Mouse (Mus musculus): ENCODE measurements around the gene Aig1.

Aig1 gene

GRCm38 (mm10) chr10:13705771-13706170 is 163.0 kb downstream of the Aig1 start:
- no peak for DNase-seq (ENCODE audit: low spot score in 2 of 2)

GRCm38 (mm10) chr10:13702688-13703087 is 166.1 kb downstream of the Aig1 start:
- no peak for DNase-seq (ENCODE audit: low spot score in 2 of 2)

DNA sequence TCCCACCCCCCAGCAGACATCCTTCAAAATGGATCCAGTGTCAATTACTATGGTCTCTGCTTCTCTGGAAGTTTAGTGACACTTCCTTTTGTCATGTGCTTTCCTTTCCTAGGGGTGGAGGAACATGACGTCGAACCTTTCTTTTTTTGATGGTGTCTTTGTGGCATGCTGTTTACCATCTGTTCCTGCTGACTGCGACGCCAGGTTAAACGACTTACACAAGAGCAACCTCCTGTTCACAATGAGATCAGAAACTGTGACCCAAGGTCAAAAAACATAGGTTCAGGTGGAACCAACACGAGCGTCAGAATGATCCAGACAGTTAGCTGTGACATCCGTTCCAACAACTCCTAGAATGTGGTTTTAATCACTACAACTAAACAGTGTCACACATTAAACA is 166.7 kb downstream of the Aig1 start:
- no peak for DNase-seq (ENCODE audit: low spot score in 2 of 2)

DNA sequence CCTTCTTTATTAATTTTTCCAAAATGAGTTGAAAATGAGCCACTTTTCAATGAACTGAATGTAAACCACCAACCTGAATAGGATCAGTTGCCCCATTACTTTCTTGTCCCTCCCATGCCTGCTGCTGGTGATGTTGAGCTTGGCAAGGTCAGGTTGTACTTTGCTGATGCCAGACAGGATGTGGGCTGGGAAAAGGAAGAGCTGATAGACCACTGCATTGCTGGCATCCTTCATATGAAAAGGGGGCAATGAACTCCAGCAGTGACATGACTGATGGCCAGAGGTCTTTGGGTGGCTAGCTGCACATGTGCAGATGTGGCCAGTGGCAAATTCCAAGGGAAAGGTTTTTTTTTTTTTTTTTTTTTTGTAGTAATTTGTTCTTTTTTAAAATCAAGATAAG is 172.5 kb downstream of the Aig1 start:
- no peak for DNase-seq (ENCODE audit: low spot score in 2 of 2)

DNA sequence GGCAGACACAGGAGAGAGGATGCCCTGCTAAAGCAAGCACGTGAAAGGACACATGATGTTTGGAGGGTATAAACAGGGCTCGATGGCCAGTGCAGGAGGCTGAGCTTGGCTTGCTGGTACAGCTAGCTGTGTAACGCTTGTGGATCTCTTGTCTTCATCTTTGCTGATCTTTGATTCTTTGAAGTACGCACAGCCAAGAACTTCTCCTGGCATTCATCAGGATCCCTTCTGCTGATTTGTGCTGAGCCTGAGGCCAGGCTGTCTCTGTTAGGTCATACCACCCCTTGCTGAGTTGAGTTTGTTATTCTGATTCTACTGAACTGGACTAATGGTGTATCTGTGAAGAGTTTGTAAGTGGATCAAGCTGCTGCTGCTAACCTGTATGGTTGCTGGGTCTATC is 175.5 kb downstream of the Aig1 start:
- DNase-seq (ENCODE audit: low spot score in 2 of 2): no peak

- no peak for DNase-seq (ENCODE audit: low spot score in 2 of 2)
These were observed 178.0 kb downstream of the Aig1 start for GRCm38 (mm10) chr10:13690773-13691172.

- no peak for DNase-seq (ENCODE audit: low spot score in 2 of 2)
These were observed 178.8 kb downstream of the Aig1 start for GRCm38 (mm10) chr10:13689841-13690590.

DNA sequence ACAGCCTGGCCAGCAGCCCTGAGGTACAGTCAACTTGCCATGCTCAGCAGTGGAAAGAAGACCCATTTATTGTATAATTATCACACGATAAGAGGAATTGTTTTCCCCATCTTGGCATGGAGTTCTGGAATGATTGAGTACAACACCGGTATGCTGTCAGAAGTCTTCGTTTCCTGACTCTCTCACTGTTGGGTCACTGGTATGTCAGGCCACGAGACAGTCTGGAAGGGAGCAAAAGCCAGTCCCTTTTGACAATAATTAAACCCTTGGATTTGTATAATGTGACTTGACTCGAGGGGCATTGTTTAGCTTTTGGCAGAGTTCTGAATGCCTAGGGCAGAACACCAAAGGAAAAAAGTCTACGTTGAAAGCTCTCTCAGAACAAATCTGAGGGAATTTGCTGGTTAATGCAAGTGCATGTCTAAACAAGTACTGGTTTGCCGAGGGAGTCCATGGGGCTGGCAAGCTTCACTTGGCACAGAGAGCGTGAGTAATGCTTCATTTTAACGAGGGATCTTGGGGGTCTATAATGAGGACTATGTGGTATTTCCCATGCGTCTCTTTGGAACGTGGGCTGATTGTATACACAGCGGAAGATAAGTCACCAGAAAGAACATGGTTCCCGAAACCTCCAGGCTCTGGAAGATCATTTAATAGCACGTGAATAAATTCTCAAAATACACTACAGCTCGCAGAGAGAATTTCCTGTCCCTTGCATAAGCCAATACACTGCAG is 180.2 kb downstream of the Aig1 start:
- peak in 1 of 2 experiments; percentile 10 for DNase-seq (ENCODE audit: low spot score in 2 of 2)

DNA sequence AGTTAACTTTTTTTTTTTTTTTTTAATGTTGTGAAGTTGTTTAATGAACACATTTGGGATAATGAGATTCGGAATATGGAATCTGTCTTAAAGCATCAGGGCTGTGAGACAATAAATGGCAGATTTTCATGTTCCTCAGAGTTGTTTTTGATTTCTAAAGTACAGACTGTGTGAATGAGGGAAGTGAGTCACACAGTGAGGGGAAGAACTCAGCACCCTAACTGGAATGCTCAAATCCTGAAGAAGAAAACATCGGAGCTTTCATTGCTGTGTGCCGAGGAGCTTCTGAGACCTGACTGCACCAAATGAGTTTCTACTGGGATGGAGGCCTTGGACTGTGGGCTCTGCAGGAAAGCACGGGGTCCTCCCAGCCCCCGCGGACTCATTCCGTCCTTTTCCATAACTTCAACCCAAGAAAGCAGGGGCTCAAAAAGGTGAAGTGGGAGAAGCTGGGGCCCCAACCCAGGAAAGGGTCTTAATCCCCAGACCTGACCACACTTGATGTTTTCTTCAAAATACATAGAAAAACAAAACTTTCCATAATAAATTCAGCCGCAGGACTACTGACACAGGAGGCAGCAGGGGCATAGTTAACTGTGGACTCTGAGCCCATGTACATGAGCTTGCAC is 181.5 kb downstream of the Aig1 start:
- no peak for DNase-seq (ENCODE audit: low spot score in 2 of 2)

DNA sequence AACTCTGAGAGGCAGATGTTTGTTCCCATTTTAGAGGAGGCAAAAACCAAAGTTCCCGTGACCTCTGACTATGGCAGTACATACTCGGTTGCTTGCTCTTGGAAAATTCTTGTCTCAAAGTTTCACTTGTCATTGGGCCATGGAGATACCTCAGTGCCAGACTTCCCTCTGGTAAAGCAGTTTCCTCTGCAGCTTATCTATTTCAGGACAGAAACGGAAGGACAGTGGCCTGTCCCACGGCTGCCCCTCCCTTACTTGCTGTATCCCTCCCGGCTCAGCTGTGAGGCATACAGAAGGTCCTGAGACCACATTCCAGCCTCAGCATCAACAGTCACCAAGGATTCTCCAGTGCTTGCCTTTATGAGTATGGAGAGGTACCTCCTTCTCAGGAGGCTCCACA is 182.7 kb downstream of the Aig1 start:
- DNase-seq (ENCODE audit: low spot score in 2 of 2): no peak

- DNase-seq (ENCODE audit: low spot score in 2 of 2): no peak
These were observed 183.4 kb downstream of the Aig1 start for GRCm38 (mm10) chr10:13685366-13685765.

- no peak for DNase-seq (ENCODE audit: low spot score in 2 of 2)
These were observed 184.3 kb downstream of the Aig1 start for GRCm38 (mm10) chr10:13684452-13684851.

GRCm38 (mm10) chr10:13682565-13682964 is 186.2 kb downstream of the Aig1 start:
- no peak for DNase-seq (ENCODE audit: low spot score in 2 of 2)

DNA sequence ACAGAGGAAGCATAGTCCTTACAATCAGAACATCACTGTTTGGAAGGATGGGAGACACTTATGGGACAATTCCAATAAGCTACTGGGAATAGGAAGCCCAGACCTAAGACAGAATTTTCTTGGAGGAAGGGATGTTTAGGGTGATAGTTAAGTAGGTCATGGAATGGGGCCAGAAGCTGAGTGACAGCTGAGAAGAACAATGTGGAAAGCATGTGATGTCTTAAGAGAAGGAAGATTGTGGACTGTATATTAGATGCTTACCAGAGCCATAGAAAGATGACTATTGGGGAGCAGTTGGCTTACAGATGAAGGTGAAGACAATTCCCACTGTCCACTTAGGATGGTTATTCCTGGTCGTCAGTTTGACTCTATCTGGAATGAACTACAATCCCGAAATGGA is 191.3 kb downstream of the Aig1 start:
- DNase-seq (ENCODE audit: low spot score in 2 of 2): no peak

- no peak for DNase-seq (ENCODE audit: low spot score in 2 of 2)
These were observed 193.8 kb downstream of the Aig1 start for GRCm38 (mm10) chr10:13675033-13675379.

- no peak for DNase-seq (ENCODE audit: low spot score in 2 of 2)
These were observed 194.3 kb downstream of the Aig1 start for GRCm38 (mm10) chr10:13674304-13675032.

- no peak for DNase-seq (ENCODE audit: low spot score in 2 of 2)
These were observed 201.5 kb downstream of the Aig1 start for GRCm38 (mm10) chr10:13667166-13667696.

DNA sequence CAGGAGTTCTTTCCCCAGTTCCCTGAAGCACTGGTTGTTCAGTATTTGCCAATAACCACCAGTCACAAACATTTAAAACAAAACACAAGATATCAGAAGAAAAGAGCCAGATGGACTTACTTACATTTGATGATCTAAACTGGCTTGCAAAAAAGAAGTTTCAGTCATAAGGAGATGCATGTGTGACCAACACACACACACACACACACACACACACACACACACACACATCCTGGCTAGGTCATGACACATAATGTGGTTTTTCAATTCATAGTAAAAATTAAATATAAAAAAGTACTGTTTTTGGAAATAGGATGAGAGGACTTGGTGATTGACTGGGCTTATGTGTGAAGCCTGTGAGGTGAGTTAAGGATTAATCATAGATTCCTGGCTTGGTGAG is 205.3 kb downstream of the Aig1 start:
- DNase-seq (ENCODE audit: low spot score in 2 of 2): no peak

- DNase-seq (ENCODE audit: low spot score in 2 of 2): no peak
These were observed 209.0 kb downstream of the Aig1 start for GRCm38 (mm10) chr10:13659778-13660177.

DNA sequence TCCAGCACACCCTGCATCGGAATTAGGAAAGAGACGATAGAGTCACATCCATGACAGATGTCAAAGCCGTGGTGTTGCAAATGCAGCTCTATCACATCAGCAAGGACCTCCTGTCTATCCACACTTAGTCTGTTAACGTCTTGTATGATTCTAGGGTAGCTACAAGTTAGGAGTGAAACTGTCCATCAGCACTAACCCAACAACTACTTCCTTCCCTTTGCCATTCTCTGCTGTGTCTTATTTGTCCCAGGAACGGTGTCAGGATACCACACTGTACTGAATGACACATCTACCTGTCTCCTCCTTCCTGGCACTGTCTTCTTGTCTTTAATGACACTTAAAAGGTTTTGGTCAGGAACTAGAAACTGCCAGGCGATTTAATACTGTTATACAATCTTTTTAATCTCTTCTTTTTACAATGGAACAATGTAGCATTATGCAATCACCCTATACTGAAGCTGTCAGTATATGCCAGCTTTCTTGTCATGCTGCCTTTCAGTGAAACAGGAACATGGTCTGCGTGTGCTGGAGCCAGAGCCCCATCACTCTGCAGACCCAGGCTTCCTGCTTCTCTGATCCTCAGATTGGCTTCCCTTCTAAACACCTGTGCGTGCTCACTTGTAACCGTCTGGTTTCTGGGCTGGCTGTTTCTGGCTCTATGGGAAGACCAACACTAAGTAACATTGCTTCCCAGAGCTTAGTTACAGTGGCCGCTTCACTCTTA is 214.9 kb downstream of the Aig1 start:
- DNase-seq (ENCODE audit: low spot score in 2 of 2): no peak

DNA sequence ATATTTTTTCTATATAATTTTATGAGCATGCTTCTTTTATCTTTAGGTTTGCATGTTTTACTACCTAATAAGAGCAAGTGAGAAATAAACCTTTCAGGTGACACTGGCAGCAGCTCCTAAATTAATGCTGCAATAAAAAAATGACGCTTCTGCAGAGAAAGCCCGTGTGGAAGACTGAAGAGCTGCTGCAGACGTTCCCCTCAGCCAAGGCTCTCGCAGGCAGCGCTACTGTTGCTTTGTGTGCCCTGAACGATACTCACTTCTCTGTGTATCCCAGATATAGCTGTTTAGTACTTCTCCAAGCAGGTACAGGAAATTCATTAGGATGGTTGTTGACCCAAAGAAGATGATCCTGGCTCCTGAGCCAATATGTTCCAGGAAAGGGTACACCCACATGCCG is 215.5 kb downstream of the Aig1 start:
- no peak for DNase-seq (ENCODE audit: low spot score in 2 of 2)
